Mouse (Mus musculus): ENCODE data around the gene Rab7b. TPM values are rescaled to one million over a fixed set of nuclear protein-coding genes. Genes with fewer than 3 reads are reported as not detected.

The Rab7b gene
- polyA plus RNA-seq, 1 experiment: 1.5 TPM

- H3K36me3 ChIP-seq (ENCODE audit: control insufficient read depth, insufficient read depth, low read length): no peaks in the 10 kb centered on the region
- H3K4me1 ChIP-seq (ENCODE audit: control insufficient read depth, insufficient read depth, insufficient read length, low read length): no peaks in the 10 kb centered on the region
- H3K27me3 ChIP-seq (ENCODE audit: control insufficient read depth, insufficient read depth, low read length): no peaks in the 10 kb centered on the region
- no peak overlapping the region for H3K27ac ChIP-seq (ENCODE audit: insufficient read depth, low read depth, low read length)
- TF ChIP-seq CTCF (IDR thresholded peaks at IDR 0.05; ENCODE audit: extremely low read depth, insufficient read length, insufficient replicate concordance, low read depth, low read length) (no peak), POLR2A (IDR thresholded peaks at IDR 0.05; ENCODE audit: low read depth, low read length) (no peak)
- H3K4me3 ChIP-seq (ENCODE audit: low read depth, low read length): no peak overlapping the region
- WGBS: 51% methylated on average over 8 of the region's 8 CpGs
Measured at GRCm38 (mm10) chr1:131764581-131765338, 76.3 kb downstream of the Rab7b start.

Other genes starting within 250 kb of the Rab7b start
- 2.8 and 5.6 TPM in 2 replicates for gene Srgap2, start 161.3 kb upstream of the Rab7b start, polyA plus RNA-seq (2012; rRNA removed)
- 0.08 and 0.14 TPM in 2 replicates for gene Fam72a, start 160.8 kb upstream of the Rab7b start, polyA plus RNA-seq (2012; rRNA removed)
- gene Avpr1b, start 89.5 kb upstream of the Rab7b start, polyA plus RNA-seq (2012; rRNA removed): 0.04 TPM in 1 of 2 replicates, not detected in the other
- gene Ctse, start 50.4 kb upstream of the Rab7b start, polyA plus RNA-seq (2012; rRNA removed): 4.2 and 184 TPM in 2 replicates
- 1.8 TPM in 1 of 2 replicates, not detected in the other for gene Slc26a9, start 55.3 kb downstream of the Rab7b start, polyA plus RNA-seq (2012; rRNA removed)
- 8.3 and 33.0 TPM in 2 replicates for gene Pm20d1, start 108.7 kb downstream of the Rab7b start, polyA plus RNA-seq (2012; rRNA removed)
- gene Slc41a1, start 138.8 kb downstream of the Rab7b start, polyA plus RNA-seq (2012; rRNA removed): 15.0 and 20.1 TPM in 2 replicates
- 10.3 and 12.4 TPM in 2 replicates for gene Rab29, start 178.5 kb downstream of the Rab7b start, polyA plus RNA-seq (2012; rRNA removed)
- 0.53 and 1.5 TPM in 2 replicates for gene Nucks1, start 221.8 kb downstream of the Rab7b start, polyA plus RNA-seq (2012; rRNA removed)